Mouse (Mus musculus) E14TG2a.4 (cell line): ENCODE data around the gene Fbxo36.

Experiments used
- H3K27me3 ChIP-seq: 2 replicates; pipeline ENCODE4 v1.6.1; 2014; ENCODE audit warnings: low read length, control low read depth; ENCODE audit not compliant: insufficient read depth
- H3K36me3 ChIP-seq: 2 replicates; pipeline ENCODE4 v1.6.1; 2014; ENCODE audit warnings: low read length, control low read depth; ENCODE audit not compliant: insufficient read depth
- H3K4me1 ChIP-seq: replicated peaks from 2 replicates; pipeline ENCODE4 v1.6.1; 2014; ENCODE audit warnings: low read depth, low read length, control low read depth
- H3K4me3 ChIP-seq: replicated peaks from 2 replicates; pipeline ENCODE4 v1.5.1; 2014; ENCODE audit warnings: mild to moderate bottlenecking, low read length
- H3K9me3 ChIP-seq: 2 replicates; pipeline ENCODE4 v1.6.1; 2014; ENCODE audit warnings: low read length, control low read depth
- CTCF ChIP-seq: conservative IDR thresholded peaks from 2 replicates; pipeline ENCODE4 v1.5.1; 2014; ENCODE audit warnings: low read length
- NANOG ChIP-seq: IDR thresholded peaks from 2 replicates; pipeline ENCODE4 v1.6.1; 2014; ENCODE audit warnings: borderline replicate concordance, low read length, mixed read lengths
- POU5F1 ChIP-seq: IDR thresholded peaks from 2 replicates; pipeline ENCODE4 v1.6.1; 2014; ENCODE audit warnings: low read length, borderline replicate concordance

The Fbxo36 gene

GRCm38 (mm10) chr1:84923432-84923831, 83.8 kb downstream of the Fbxo36 start:
- TF ChIP-seq POU5F1 (no peak), CTCF (no peak)
- no peaks in the 10 kb centered on the region for H3K36me3 ChIP-seq
- H3K4me3 ChIP-seq, result no peak overlapping the region
- H3K9me3 ChIP-seq, result no peaks in the 10 kb centered on the region
- H3K27me3 ChIP-seq, result no peaks in the 10 kb centered on the region
- H3K4me1 ChIP-seq, result peaks cover 23% of the 10 kb centered on the region

GRCm38 (mm10) chr1:84924134-84924533, 84.5 kb downstream of the Fbxo36 start:
- Histone ChIP-seq H3K36me3 (no peaks in the 10 kb centered on the region), H3K27me3 (no peaks in the 10 kb centered on the region), H3K4me1 (peaks cover 23% of the 10 kb centered on the region), H3K4me3 (no peak overlapping the region), H3K9me3 (no peaks in the 10 kb centered on the region)
- TF ChIP-seq NANOG (no peak), CTCF (no peak), POU5F1 (no peak)

DNA sequence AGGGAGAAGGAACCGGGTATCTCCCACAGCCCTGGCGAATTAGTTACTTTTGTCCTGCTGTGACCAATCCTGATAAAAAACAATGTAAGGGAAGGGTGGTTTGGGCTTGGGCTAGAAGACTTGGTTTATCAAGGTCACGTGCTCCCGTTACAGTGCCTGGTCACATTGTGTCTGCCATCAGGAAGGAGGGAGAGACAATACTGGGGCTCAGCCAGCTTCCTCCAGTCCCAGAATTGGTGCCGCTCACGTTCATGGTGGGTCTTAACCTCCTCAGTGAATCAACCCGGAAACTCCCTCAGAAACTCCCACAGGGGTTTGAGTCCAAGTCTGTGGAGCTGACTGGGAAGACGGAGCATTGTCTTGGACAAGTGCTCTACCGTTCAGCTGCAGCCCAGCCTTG, 86.0 kb downstream of the Fbxo36 start:
- H3K4me1 ChIP-seq, result peaks cover 28% of the 10 kb centered on the region
- TF ChIP-seq NANOG (no peak), CTCF (no peak), POU5F1 (no peak)
- H3K36me3 ChIP-seq, result no peaks in the 10 kb centered on the region
- no peaks in the 10 kb centered on the region for H3K27me3 ChIP-seq
- H3K9me3 ChIP-seq, result no peaks in the 10 kb centered on the region
- no peak overlapping the region for H3K4me3 ChIP-seq

GRCm38 (mm10) chr1:84933472-84934150, 94.0 kb downstream of the Fbxo36 start:
- TF ChIP-seq CTCF, result peak; percentile 70
- TF ChIP-seq NANOG, result no peak
- TF ChIP-seq POU5F1, result no peak
- H3K4me3 ChIP-seq, result peak overlapping the region; percentile 82
- peaks cover 22% of the 10 kb centered on the region for H3K4me1 ChIP-seq
- H3K9me3 ChIP-seq, result no peaks in the 10 kb centered on the region
- H3K27me3 ChIP-seq, result peaks cover 42% of the 10 kb centered on the region
- H3K36me3 ChIP-seq, result no peaks in the 10 kb centered on the region

DNA sequence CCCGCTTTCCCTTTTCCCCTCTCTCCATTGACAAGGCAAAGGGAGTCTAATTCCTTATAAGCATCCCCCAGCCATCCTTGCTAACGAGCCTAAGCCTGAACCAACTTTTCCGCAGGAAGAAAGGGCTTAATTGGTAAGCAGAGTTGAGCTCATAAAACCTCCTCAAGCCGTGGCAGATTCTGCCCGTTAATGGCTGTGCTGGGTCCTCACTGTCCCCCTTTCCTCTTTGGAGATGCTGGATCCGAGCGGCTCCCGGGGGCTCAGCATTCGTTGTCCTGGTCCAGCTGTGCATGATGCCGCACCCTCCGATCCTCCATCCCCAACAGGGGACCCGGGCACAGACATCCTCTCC, 94.5 kb downstream of the Fbxo36 start:
- TF ChIP-seq POU5F1 (no peak), CTCF (no peak), NANOG (no peak)
- Histone ChIP-seq H3K4me1 (peaks cover 22% of the 10 kb centered on the region), H3K9me3 (no peaks in the 10 kb centered on the region), H3K36me3 (no peaks in the 10 kb centered on the region), H3K27me3 (peaks cover 42% of the 10 kb centered on the region), H3K4me3 (peak overlapping the region; percentile 82)

GRCm38 (mm10) chr1:84934503-84935333, 95.1 kb downstream of the Fbxo36 start, which contains the start of gene Slc16a14:
Gene Slc16a14, minus strand, starts transcription at chr1:84935134.
- no peaks in the 10 kb centered on the region for H3K9me3 ChIP-seq
- TF ChIP-seq POU5F1 (no peak), NANOG (no peak), CTCF (no peak; the same call in 1 of the 2 replicates)
- H3K36me3 ChIP-seq, result no peaks in the 10 kb centered on the region
- peaks cover 42% of the 10 kb centered on the region for H3K27me3 ChIP-seq
- H3K4me1 ChIP-seq, result peaks cover 17% of the 10 kb centered on the region
- peak within 1 kb of the TSS; percentile 82 for H3K4me3 ChIP-seq

DNA sequence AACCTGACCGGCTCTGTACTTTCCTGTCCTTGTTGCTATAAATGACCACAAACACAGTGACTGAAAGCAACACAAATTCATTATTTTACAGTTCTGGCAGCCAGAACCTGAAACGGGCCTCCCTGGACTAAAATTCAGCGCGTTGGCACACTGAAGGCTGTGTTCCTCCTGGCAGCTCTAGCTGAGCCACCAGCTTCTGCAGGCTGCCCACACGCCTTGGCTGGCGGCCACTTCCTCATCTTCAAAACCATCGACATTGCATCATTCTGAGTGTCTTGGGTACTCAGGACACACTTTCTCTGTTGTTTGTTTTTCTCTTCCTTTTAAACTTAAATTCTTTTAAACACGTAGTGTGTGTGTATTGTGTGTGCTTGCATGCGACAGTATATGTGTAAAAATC, 96.0 kb downstream of the Fbxo36 start:
- Histone ChIP-seq H3K9me3 (no peaks in the 10 kb centered on the region), H3K36me3 (no peaks in the 10 kb centered on the region), H3K27me3 (peaks cover 42% of the 10 kb centered on the region), H3K4me1 (peaks cover 17% of the 10 kb centered on the region), H3K4me3 (no peak overlapping the region)
- TF ChIP-seq CTCF, result no peak
- no peak for TF ChIP-seq NANOG
- no peak for TF ChIP-seq POU5F1

DNA sequence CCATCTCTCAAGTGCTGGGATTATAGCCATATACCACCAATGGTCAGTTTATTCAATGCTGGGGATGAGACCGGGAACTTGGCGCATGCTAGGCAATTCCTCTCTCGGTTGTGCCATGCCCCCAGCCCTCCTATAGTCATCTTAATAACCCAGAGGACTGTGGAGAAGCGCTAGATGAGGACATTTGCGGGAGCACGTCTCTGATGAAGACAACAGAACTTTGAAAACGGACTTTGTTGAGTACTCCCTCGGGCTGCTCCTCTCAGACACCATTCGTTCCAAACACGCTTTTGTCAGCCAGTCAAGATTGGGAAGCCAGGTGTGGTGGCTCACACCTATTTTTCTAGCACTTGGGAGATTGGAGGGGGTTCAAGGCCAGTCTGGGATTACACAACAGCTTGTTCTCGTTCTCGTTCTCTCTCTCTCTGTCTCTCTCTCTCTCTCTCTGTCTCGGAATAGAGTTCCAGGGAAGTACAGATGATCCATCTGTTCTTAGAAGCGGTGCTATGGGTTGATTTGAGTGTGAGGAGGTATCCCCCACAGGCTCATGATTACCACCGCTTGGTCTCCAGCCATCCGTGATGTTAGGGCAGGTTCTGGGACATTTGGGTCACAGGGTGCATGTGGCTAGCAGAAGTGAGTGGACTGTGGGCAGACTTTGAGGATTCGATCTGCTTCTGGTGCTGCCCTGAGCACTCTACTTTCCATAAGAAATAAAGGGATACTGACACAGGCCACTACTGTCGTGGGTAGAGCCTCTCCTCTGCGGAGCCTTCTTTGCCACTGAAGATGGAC, 97.3 kb downstream of the Fbxo36 start:
- peaks cover 17% of the 10 kb centered on the region for H3K4me1 ChIP-seq
- TF ChIP-seq NANOG, result no peak
- no peak for TF ChIP-seq CTCF
- TF ChIP-seq POU5F1, result no peak

DNA sequence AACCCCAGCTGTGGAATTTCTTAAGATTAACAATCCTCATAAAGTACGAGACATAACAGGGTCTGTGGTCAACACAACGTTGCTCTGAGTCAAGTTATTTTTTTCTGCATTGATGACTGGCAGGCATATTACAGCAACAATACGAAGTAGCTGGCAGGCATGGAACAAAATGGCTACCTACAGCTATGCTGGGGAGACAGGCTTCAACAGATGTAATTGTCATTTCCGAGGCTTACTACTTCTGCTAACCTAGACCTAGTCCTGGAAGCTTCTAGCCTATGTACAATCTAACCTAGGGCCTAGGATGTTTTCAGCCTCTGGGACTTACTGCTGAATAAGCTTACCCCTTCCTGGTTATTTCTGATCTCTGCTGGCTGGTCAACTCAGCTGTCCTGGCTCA, 99.8 kb downstream of the Fbxo36 start:
- H3K4me1 ChIP-seq, result peaks cover 9% of the 10 kb centered on the region
- H3K36me3 ChIP-seq, result no peaks in the 10 kb centered on the region
- TF ChIP-seq POU5F1 (no peak), CTCF (no peak), NANOG (no peak)
- peaks cover 5% of the 10 kb centered on the region; the same call in 1 of the 2 replicates for H3K9me3 ChIP-seq
- no peak overlapping the region for H3K4me3 ChIP-seq
- peaks cover 32% of the 10 kb centered on the region for H3K27me3 ChIP-seq

More for the DNA sequence above, 97.3 kb downstream of the Fbxo36 start:
- no peaks in the 10 kb centered on the region for H3K9me3 ChIP-seq
- peaks cover 42% of the 10 kb centered on the region for H3K27me3 ChIP-seq
- no peak overlapping the region for H3K4me3 ChIP-seq
- no peaks in the 10 kb centered on the region for H3K36me3 ChIP-seq
